Mouse (Mus musculus) ES-E14 (cell line): ENCODE data around the gene Cntrob. TPM values are rescaled to one million over a fixed set of nuclear protein-coding genes. Genes with fewer than 3 reads are reported as not detected.

Experiments used
- DNase-seq: peaks from one replicate; pipeline ENCODE4 v3.0.0-alpha.2; 2013; ENCODE audit warnings: low read depth, low spot score
- H3K27ac ChIP-seq: 2 replicates; pipeline ENCODE4 v1.5.1; 2012; ENCODE audit warnings: low read depth, mild to moderate bottlenecking, low read length, moderate library complexity, mixed read lengths; ENCODE audit not compliant: poor library complexity, insufficient read depth, severe bottlenecking
- H3K36me3 ChIP-seq: 2 replicates; pipeline ENCODE4 v1.6.1; 2012; ENCODE audit warnings: mild to moderate bottlenecking, low read length, moderate library complexity, mixed read lengths; ENCODE audit not compliant: control insufficient read depth, poor library complexity, insufficient read depth, severe bottlenecking
- H3K4me1 ChIP-seq, 2 experiments: fragments of 150-350 bp in 1 of 2; sonication (generic) in 1 of 2; 2 replicates each; pipeline ENCODE4 v1.6.1; 2012; ENCODE audit warnings: low read length in 2 of 2, mild to moderate bottlenecking in 1 of 2, mixed read lengths in 1 of 2; ENCODE audit not compliant: control insufficient read depth in 2 of 2, insufficient read depth in 2 of 2, poor library complexity in 1 of 2
- H3K4me3 ChIP-seq, 2 experiments: fragments of 150-350 bp in 1 of 2; sonication (generic) in 1 of 2; 2 replicates each; pipeline ENCODE4 v1.5.1; 2012; ENCODE audit warnings: low read length in 2 of 2, low read depth in 1 of 2, mild to moderate bottlenecking in 1 of 2, mixed read lengths in 1 of 2; ENCODE audit not compliant: insufficient read depth in 1 of 2, poor library complexity in 1 of 2, severe bottlenecking in 1 of 2
- H3K9ac ChIP-seq: 2 replicates; pipeline ENCODE4 v1.6.1; 2012; ENCODE audit warnings: low read depth, mild to moderate bottlenecking, low read length, mixed read lengths; ENCODE audit not compliant: poor library complexity, insufficient read depth, severe bottlenecking
- H3K9me3 ChIP-seq: fragments of 150-350 bp; sonication (generic); 2 replicates; pipeline ENCODE4 v1.6.1; 2012; ENCODE audit warnings: low read depth, mild to moderate bottlenecking, low read length; ENCODE audit not compliant: control insufficient read depth, insufficient read depth
- CHD2 ChIP-seq: IDR thresholded peaks from 2 replicates; pipeline ENCODE4 v1.6.1; 2014; ENCODE audit warnings: mild to moderate bottlenecking, low read depth, low read length, inconsistent platforms
- HCFC1 ChIP-seq: IDR thresholded peaks from 2 replicates; pipeline ENCODE4 v1.6.1; 2012; ENCODE audit warnings: low read length, inconsistent platforms, borderline replicate concordance; ENCODE audit not compliant: insufficient read depth
- MAFK ChIP-seq: IDR thresholded peaks from 2 replicates; pipeline ENCODE4 v1.6.1; 2014; ENCODE audit warnings: mild to moderate bottlenecking, low read depth, low read length, inconsistent platforms; ENCODE audit not compliant: insufficient read depth
- ZC3H11A ChIP-seq: IDR thresholded peaks from 2 replicates; pipeline ENCODE4 v1.6.1; 2012; ENCODE audit warnings: low read depth, mild to moderate bottlenecking, inconsistent platforms, low read length, borderline replicate concordance
- ZNF384 ChIP-seq: IDR thresholded peaks from 2 replicates; pipeline ENCODE4 v1.6.1; 2012; ENCODE audit warnings: low read depth, low read length, inconsistent platforms
- in situ Hi-C, 2 experiments: fragments of 600-800 bp; cut with MboI; formaldehyde crosslinking; loops; one replicate each; pipeline ENCODE4 v1.15.1; 2025; ENCODE audit warnings: low sequenced_read_pairs in 2 of 2, inconsistent platforms in 1 of 2; ENCODE audit not compliant: unreplicated experiment in 2 of 2
- total RNA-seq: library from RNA; depleted of rRNA; stranded (reverse); fragments of 300-350 nt; gene quantifications from 2 replicates; pipeline ENCODE4 v1.2.3, GENCODE M21; 2012

Gene Cntrob
- total RNA-seq, 1 experiment = 23.0 TPM

GRCm38 (mm10) chr11:69297799-69298198 lies 25.8 kb downstream of the Cntrob start:
- Histone ChIP-seq H3K27ac (no peak overlapping the region), H3K9me3 (no peaks in the 10 kb centered on the region), H3K9ac (no peak overlapping the region), H3K4me1 (peaks cover 3 to 4% of the 10 kb centered on the region in 2 experiments; a peak in 1 of 4 replicates), H3K36me3 (peaks cover 9% of the 10 kb centered on the region; the same call in 1 of the 2 replicates), H3K4me3 (no peak overlapping the region)
- in situ Hi-C loops = no loop called here
- no peak for TF ChIP-seq MAFK
- TF ChIP-seq ZNF384 = 0 out of 2 replicates have a peak, but pooled peaks have one; percentile 11
- DNase-seq = no peak

GRCm38 (mm10) chr11:69295286-69295685 lies 28.3 kb downstream of the Cntrob start:
- H3K4me1 ChIP-seq = peaks cover 3 to 4% of the 10 kb centered on the region in 2 experiments; a peak in 1 of 4 replicates
- H3K9ac ChIP-seq = no peak overlapping the region
- in situ Hi-C loops = no loop called here
- peaks cover 7% of the 10 kb centered on the region; the same call in 1 of the 2 replicates for H3K36me3 ChIP-seq
- TF ChIP-seq HCFC1 (no peak), CHD2 (no peak), ZNF384 (no peak), ZC3H11A (no peak), MAFK (no peak)
- no peaks in the 10 kb centered on the region for H3K9me3 ChIP-seq
- no peak for DNase-seq
- H3K27ac ChIP-seq = no peak overlapping the region
- H3K4me3 ChIP-seq = no peak overlapping the region

- Histone ChIP-seq H3K9me3 (no peaks in the 10 kb centered on the region), H3K4me3 (no peak overlapping the region), H3K36me3 (no peaks in the 10 kb centered on the region; the same call in 1 of the 2 replicates), H3K27ac (no peak overlapping the region), H3K4me1 (no peaks in the 10 kb centered on the region), H3K9ac (no peak overlapping the region)
- in situ Hi-C loops = no loop called here
- DNase-seq = no peak
- TF ChIP-seq ZNF384 (no peak), HCFC1 (no peak), ZC3H11A (no peak), CHD2 (no peak), MAFK (no peak)
Observed at GRCm38 (mm10) chr11:69291111-69291510, 32.5 kb downstream of the Cntrob start.

- no peak for DNase-seq
- no peak overlapping the region for H3K4me3 ChIP-seq
- H3K27ac ChIP-seq = no peak overlapping the region
- H3K36me3 ChIP-seq = no peaks in the 10 kb centered on the region
- H3K4me1 ChIP-seq = no peaks in the 10 kb centered on the region
- TF ChIP-seq CHD2 = no peak
- no peak for TF ChIP-seq HCFC1
- no peak for TF ChIP-seq MAFK
- TF ChIP-seq ZNF384 = no peak
- no peak for TF ChIP-seq ZC3H11A
- in situ Hi-C loops = no loop called here
- H3K9ac ChIP-seq = no peak overlapping the region
- no peaks in the 10 kb centered on the region for H3K9me3 ChIP-seq
Observed at GRCm38 (mm10) chr11:69277267-69277666, 46.3 kb downstream of the Cntrob start.

- in situ Hi-C loops = no loop called here
- DNase-seq = no peak
- Histone ChIP-seq H3K9me3 (no peaks in the 10 kb centered on the region), H3K9ac (no peak overlapping the region), H3K4me1 (no peaks in the 10 kb centered on the region), H3K36me3 (no peaks in the 10 kb centered on the region), H3K4me3 (no peak overlapping the region), H3K27ac (no peak overlapping the region)
- TF ChIP-seq MAFK = no peak
- no peak for TF ChIP-seq CHD2
- TF ChIP-seq HCFC1 = no peak
- no peak for TF ChIP-seq ZC3H11A
- no peak for TF ChIP-seq ZNF384
Observed at GRCm38 (mm10) chr11:69276081-69276480, 47.5 kb downstream of the Cntrob start.
